Mouse (Mus musculus) spleen, postnatal 10 days (tissue): ENCODE measurements around the gene Zbtb41.
"Not testable (repeated sequence)": the region's sequence is repeated elsewhere in the genome, so short reads cannot be mapped to it uniquely, and the experiment has no call there.

Experiments used
- DNase-seq, 2 experiments: peaks; one replicate each; pipeline ENCODE4 v3.0.0; 2021 to 2022; ENCODE audit warnings: low spot score in 2 of 2

The Zbtb41 gene

DNA sequence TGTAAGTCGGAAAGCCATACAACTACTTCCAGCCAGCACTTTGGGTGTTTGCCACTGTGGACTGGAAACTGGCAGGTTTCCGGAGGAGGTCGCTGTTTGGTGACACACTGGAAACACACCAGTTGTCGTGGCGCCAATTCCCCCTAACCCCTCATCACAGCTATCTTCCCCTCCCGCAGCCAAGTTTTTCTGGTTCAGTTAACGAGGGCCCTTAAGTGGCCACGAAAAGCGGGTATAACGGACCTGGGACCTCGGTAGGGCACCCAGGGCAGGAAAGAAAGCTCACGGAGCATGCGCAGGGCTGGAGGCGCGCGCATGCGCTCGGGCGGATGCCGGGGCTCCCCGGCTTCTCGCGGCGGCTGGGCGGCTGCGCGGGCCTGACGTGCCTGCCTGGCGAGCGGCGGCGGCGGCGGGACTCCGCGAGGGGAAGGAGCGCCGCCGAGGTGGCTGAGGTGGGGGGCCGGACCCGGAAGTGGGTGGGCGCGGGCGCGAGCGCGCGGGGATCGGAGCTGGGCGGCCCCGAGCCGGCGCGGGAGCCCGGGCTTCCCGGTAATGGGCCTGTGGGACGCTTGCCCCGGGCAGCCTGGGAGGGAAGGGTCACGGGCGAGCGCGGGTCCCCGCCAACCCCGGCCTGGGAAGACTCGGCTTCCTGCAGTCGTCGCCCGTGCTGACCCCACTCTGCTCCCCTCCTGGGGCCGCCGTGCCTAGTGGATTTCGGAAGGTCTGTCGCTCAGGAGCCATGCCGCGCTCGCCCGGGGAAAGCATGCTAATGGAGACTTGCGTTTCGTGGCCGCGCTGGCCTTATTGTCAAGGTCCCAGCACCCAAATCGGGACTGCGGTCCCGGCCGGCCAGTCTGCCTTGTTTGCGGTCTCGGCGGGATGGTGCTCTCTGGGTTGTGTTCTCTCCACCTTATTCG is at the start of gene Zbtb41:
Zbtb41 (plus strand) TSS at position 414 of the 917 bp plus-strand sequence.
- peak; percentile 89 for DNase-seq

DNA sequence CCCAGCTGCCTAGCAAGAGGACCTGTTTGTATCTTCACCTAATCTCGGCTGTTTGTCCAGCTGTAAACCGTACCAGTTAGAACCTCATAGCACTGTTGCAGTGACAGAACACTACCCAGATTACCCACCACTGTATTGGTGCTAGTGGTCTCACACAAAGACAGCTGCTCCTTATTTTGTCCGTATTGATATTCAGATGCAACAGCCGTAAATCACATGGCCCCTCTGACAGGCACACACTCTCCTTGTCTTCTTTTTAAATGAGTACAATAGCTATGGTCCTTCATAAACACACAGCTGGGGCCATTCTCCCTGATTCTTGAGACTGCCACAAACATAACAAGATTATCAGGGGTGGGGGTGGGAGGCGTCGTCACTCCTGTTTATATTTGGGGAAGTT is 46.2 kb upstream of the Zbtb41 start:
- DNase-seq = no peak

DNA sequence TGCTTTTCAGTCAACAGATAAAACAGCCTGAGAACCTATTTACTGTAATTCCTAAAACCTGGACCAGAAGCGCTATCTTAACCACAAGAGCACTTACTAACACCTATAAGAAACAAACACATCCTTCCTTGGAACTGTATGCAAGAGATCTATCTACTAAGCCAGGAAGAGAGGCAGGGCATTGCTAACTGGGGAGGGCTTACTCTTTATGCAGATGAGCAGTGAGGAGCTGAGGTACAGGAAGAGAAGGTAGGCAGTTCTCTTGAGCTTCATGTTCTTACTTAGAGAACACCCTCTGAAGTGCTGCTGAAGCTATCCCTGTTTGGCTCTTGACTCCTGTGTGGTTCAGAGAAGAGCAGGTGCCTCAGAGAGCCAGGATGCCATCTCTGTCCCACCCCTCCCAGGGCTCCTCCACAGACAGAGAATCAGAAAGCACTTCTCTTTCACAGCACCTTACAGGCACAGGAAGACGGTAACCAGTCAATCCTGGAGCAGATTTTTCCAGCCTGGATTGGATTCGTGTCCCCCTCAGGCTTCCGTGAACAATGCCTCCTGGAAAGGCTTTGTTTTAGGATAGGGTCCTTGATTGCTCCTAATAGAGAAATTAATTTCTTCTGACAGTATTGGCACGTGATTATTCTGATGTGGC is 45.3 kb upstream of the Zbtb41 start, which contains the start of gene Crb1:
Crb1 (minus strand) TSS at position 463 of the 649 bp plus-strand sequence.
- DNase-seq = no peak

DNA sequence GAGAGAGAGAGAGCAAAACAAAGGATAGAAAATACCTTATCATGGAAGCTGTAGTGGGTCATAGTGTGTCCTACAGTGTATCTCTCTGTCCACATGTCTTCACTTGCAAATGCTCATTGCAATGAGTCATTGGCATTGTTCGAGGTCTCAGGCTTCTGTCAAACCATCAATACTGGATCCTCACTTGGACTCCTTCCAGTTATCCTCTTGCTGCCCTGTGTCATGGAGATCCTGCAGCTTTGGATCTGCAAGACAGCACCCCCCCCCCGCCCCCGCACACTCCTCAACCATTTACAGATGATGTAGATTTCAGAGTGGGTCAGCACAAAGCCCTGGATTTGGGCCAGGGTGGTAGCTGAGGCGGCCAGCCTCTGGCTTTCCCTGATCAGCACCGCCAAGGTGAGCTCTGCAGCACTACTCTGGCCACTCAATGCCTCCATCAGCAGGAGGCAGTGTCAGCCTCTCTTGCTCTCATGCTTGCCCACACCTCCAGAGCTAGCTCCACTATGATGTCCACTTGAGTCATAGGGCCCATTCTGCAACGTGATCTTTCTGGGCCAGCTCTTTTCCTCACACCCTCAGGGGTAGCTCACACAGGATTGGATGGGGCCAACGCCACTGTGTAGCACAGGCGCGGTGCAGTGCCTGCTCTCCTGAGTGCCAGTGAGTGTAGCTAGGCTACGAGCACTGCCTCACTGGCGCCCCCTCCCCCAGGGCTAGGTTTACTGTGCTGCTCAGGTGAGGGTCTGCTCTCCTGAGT is 43.0 kb upstream of the Zbtb41 start:
- DNase-seq = no peak

DNA sequence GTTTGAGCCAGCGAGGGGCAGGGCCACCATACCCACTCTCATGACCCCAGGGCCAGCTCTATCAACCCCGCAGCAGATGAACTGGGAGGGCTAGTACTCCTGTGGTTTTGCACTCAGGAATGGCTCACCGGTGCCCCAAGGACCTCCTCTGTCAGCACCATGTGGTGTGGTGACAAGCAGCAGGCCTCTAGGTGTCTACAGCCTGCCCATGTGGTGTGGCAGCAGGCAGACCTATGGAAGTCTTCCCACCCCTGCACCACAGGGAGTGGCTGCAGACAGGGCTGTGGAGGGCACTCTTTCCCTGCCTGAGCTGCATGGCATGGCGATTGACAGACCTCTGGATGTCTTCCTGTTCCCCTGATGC is 42.5 kb upstream of the Zbtb41 start:
- no peak for DNase-seq

DNA sequence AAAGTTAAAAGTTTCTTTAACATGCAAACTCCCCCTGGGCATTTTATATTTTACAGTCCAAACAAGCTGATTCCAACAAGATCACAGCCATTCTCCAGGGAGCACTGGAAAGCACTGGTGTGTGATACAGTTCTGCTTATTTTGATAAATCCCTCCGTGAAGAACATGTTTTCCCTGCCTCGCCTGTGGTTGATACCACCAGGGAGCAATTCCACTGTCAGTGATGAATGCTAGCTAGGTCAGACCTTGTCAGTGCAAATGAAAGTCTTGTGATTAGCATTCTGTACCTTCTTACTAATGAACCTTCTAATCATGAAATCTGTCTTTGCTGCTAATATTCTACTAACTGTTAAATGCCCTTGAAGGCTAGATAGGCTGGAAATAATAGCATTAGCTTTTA is 30.3 kb upstream of the Zbtb41 start:
- no peak for DNase-seq

DNA sequence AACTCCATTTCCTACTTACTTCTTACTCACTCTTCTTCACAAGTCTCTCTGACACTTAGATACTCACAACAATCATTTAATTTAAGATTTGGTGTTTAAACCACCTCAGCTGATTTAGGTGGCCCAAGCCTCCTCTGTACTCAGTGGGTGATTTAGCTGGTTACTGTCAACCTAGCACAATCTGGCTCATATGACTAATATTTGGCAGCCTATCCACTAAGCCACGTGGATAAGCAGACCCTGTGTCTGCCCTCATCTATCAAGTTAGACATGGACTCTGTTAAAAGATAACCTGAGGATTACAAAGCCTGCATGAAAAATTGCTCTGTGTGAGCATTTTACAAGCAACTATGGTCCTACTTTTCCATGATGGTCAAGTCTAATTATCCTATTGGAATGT is 25.5 kb upstream of the Zbtb41 start:
- no peak for DNase-seq

DNA sequence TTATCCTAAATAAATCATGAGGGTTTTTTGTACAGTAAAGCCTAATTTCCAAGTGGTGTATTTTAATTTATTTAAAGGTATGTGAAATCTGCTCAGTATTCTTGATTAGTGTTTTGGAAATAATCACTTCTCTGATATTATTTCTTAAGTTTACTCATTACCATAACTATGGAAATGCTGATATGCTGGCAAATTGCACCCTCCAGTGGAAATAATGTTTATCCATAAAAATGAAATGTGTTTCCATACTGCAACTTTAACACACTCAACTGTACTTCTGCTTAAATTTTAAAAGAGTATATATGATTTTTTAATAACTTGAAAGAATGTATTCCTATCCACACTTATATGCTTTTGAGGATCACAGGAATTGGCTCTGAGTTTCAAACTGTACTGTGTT is 16.3 kb upstream of the Zbtb41 start:
- DNase-seq = no peak

DNA sequence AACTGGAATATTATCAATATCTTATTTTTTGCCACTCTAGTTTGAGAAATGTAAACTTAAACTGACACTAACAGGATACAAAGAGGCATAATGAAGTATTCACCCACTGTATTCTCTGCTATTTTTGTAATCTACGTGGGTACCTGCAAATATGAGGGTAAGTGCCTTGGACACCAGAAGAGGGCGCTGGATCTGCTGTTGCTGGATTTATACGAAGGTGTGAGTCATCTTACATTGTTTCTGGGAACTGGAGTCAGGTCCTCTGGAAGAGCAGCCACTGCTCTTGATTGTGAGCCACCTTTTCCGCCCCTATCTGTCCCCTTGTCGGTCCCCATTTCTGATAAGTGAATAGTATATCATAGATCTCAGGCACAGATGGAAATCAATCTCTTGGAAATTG is 14.4 kb upstream of the Zbtb41 start:
- no peak for DNase-seq

DNA sequence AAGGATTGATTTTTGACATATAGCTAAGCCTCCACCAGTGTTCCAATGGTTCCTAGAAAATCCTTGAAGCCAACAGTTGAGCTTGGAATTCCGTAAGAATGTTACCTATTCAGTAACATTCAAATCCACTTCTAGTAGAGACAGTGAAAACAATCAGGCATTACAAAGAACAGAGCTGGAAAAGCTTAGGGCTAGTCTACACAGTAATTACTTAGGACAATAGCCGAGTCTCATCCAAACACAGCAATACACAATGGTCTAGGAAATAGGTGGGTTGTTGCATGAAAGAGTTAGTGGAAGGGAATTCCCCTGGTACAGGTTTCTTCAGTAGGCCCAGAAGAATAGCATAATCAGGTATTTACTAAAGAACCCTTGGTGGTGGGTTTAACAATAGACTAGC is 9.7 kb upstream of the Zbtb41 start:
- DNase-seq = not testable (repeated sequence)

DNA sequence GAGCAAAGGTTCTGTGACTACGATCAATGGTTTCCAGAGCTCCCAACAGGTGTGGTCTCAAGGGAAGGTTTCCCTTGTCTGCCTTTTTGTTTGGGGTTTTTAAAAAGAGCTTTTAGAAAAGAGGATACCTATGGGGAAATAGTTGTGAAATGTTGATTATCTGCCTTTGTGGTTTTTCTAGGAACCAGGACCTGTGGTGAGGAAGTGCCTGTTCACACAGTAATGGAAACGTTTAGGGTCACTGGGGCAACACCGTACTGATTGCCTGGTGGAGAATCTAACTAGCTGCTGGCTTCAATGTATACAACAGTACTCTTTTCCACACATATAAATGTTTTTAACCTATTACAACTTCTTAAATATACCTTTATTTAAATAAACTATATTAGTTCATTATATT is 8.6 kb upstream of the Zbtb41 start:
- no peak for DNase-seq

DNA sequence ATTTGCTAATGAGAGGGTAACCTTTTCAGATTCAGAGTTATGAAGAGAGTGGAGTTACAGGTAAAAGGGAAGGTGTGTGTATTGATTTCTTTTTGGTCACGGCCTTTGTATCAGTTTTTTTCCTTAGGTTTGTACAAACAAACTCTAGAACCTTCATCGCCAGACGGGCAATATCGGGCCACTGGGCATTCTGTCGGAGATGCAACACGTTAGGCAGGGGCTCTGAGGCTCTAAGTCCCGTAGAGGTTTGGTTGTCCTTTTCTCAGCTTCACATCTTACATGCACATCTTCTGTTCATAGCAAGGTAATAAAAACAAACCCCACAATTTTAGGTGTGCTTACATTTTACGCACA is 590 bp upstream of the Zbtb41 start:
- DNase-seq = no peak

DNA sequence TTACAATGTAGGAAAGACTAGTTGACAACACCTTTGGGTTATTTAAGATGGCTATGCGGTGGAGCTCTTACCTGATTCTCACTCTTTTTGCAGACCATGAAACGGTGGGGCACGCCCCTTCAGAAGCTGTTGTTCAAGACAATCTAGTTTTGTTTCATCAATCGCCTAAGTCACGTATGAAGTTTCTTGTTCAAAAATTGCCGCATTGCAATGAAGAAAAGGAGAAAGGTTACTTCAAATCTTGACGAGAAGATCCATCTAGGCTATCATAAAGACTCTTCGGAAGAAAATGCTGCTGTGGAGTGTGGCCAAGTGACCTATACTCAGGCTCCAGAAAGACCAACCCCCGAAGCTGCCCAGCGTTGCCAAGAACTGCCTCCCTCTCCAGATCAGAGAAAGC is 853 bp downstream of the Zbtb41 start:
- DNase-seq = peak in 1 of 2 experiments; percentile 37

DNA sequence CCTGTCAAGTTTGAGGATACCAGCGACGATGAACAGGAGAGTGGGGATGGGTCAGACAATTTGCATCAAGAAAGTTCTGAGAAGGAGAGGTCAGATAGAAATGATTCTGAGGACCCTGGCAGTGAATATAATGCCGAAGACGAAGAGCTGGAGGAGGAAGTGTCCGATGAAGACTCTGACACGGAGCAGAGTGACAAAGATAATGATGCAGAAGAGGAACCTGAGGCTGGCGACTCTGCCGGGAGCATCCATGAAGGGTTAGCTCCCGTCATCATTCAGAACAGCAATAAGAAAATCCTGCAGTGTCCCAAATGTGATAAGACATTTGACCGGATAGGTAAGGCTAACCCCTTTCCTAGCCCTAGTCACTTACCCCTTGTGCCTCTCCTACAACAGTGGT is 1.8 kb downstream of the Zbtb41 start:
- no peak for DNase-seq

DNA sequence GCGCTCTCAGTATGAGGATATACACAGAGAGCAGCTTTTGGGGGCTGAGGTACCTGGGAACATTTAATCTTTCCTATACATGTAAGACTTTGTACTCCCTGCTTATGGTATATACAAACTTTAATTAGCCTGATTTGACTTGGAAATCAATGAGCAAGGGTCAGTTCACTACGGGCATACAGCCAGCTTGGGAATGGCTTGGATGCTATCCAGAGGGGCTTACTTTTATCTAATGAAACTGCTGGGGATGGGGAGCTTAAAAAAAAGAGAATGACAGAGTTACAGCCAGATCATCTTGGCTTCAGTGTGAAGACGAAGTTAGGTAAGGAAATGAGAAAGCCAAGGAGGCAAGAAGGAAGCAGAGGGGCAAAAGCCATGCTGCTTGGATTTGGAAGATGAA is 2.9 kb downstream of the Zbtb41 start:
- DNase-seq = no peak

DNA sequence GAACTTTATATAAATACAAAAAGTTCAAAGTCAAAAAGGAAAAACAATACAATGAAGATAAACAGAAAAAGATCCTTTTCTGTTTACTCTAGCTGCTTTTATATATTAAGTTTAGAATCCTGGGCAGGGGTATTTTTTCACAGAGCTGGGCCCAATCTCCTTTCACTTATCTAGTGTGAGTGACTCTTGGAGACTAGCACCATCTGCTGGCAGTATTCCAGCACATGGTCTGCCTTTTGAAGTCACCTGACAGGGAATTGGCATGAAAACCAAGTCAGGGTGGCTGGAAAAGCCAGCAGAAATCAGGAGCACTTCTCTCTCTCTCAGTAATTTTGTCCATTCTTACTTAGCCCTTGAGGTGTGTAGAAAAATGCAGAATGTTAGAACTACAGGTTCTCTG is 16.3 kb downstream of the Zbtb41 start:
- DNase-seq = peak in 1 of 2 experiments; percentile 34

DNA sequence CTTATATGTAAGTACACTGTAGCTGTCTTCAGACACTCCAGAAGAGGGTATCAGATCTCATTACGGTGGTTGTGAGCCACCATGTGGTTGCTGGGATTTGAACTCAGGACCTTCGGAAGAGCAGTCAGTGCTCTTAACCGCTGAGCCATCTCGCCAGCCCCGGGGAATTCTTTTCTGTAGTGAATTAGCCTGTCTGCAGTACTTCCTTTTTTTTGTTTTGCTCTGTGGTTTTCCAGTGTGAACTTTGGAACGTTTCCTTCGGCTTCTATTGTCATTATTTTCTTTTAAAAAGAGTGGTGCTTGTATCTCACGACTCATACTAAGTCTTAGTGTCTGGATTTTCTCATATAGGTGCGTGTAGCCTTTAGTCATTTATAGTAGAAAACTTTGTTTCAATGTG is 21.0 kb downstream of the Zbtb41 start:
- DNase-seq = not testable (repeated sequence)

DNA sequence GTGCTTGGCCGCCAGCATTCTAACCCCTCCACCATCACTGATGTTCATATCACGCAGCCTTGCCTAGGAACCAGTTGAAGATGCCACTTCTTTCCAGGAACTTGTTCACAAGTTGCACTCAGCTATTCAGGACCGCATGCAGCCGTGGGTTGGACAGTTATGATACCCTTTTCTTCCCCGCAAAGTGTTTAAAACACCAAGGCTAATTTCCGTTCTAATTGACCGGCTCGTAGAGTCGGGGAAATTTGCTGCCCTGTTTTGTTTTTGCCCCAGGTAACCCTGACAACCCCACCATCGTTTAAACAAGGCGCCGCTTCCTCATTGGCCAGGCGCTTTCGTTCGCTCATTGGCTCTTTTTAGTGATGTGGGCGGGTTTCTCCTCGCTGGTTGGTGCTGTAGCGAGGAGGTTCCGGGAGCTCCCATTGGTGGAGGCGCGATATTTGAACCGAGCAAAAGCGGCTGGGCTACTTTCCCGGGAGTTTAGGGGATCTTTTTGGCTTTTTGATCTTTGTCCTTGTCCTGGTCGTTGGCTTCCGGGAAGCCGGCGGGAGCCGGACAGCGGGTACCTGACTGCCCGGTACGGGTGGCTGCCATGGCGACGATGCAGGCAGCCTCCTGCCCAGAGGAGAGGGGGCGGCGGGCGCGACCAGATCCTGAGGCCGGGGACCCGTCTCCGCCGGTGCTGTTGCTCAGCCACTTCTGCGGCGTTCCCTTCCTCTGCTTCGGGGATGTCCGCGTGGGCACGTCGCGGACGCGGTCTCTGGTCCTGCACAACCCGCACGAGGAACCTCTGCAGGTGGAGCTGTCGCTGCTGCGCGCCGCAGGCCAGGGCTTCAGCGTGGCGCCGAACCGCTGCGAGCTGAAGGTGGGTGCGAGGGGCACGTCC is 32.5 kb downstream of the Zbtb41 start, which contains the start of gene Aspm:
Aspm (plus strand) TSS at position 433 of the 886 bp plus-strand sequence.
- DNase-seq = peak; percentile 85 to 93

DNA sequence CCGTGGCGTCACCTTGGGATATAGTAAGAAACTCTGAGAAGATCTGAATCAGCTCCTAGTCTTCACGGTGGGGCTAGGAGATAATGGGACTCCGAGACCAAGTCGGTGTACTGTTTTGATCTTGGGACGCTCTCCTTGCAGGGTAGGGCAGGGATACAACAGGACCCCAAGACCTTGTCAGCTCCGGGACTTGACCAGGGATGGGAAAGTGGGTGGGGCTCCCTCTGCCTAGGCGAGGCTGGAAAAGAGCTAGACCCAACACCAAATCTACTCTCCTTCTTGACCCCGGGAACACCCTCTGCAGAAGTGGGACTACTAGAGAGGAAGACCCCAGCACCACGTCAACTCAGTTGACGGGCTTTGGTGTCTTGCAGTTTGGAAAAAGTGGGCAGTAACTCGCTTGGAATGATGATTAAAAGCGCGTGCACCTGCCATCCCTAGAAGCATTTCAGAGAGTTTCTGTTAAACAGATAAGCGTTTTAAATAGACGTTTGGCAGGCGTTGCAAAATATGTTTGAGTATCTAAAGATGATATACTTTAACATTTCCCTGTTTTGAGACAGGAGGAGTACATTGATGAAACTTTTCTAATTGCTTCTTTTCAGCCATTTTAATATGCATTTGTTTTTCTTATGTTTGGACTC is 33.3 kb downstream of the Zbtb41 start:
- DNase-seq = peak in 1 of 2 experiments; percentile 60

DNA sequence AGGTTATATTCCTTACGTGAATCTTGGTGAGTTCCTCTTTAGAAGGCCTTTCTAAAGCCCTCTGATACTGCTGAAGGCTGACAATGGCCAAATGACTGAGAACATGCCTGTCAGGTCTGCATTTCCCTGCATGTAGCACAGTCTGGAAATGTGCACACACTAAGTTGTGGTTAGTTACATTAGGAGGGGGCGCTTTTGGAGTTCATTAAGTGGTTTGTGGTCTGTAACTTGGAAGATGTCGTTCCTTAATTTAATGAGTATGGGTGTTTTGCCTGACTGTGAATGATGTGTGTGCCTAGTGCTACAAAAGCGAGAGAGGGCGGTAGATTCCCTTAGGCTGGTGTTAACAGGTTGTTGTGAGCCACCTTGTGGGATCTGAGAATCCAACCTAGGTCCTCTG is 38.7 kb downstream of the Zbtb41 start:
- DNase-seq = no peak

DNA sequence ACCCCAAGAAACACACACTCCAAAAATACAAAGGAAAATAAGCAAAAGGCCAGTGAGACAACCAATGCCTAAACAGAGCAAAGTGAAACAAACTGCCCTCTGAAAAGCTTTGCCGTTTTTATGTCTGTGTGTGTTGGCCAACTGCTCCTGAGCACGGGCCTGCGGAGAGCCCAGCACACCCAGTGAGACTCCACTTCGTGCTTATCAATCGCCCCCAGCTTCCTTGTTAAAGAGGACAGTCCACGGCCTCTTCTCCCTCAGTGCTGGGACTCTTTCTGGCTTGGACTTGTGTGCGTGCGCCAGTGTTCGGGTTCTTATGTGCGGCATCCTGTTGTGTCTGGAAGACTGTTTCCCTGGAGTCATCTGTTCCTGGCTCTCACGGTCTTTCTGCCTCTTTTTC is 43.8 kb downstream of the Zbtb41 start:
- DNase-seq = no peak
